9 mouse cellular contexts compared by ENCODE assay signal in the genomic region with DNA sequence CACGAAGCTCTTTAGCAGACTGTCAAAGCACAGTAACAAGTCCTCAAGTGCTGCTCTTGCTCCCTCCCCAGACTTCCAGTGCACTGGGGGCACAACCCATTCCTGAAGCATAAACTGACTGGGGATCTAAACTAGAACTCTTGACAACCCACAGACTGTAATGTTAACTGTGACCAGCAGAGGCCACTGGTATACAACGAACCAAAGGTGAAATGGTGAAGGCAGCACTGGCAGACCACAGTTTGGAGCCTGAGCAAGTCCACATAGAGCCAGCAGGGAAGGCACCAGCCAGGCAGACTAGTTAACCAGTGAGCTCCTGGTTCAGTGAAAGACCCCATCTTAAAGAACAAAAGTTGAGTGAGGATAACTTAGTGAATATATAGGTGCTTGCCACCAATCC. TPM values are rescaled to one million over a fixed set of nuclear protein-coding genes. Genes with fewer than 3 reads are reported as not detected.
DNase-seq lines count a peak whose midpoint lies in the region; ATAC-seq and TF ChIP-seq lines count a peak whose summit lies in the region.
"Had no signal": no experiment of that assay in that cellular context is flagged by ENCODE, and none has a peak within 500 bp of the region (broad histone marks: within the 10 kb centered on the region; RNA-seq: fewer than 3 reads in every experiment).

No protein-coding gene starts in this region.

- H3K4me3 ChIP-seq in ES-Bruce4 (ENCODE audit: low read depth, low read length): no peak overlapping the region
- no peak overlapping the region for H3K4me3 ChIP-seq in heart, embryonic 12.5 days
- no peak overlapping the region for H3K4me3 ChIP-seq in lung, embryonic 14.5 days (ENCODE audit: low read depth, low read length)
- H3K4me3 ChIP-seq: limb, embryonic 13.5 days had no signal

- H3K27ac ChIP-seq in ES-Bruce4 (ENCODE audit: insufficient read depth, low read length): no peak overlapping the region
- no peak overlapping the region for H3K27ac ChIP-seq in heart, embryonic 12.5 days (ENCODE audit: poor library complexity, severe bottlenecking)
- no peak overlapping the region for H3K27ac ChIP-seq in lung, embryonic 14.5 days (ENCODE audit: low read depth)
- H3K27ac ChIP-seq: limb, embryonic 13.5 days had no signal

- WGBS in heart, embryonic 12.5 days: 27% methylated on average over 2 of the region's 2 CpGs
- WGBS in large intestine, adult 2 months: 14% methylated on average over 2 of the region's 2 CpGs
- 25% methylated on average over 2 of the region's 2 CpGs for WGBS in lung, embryonic 14.5 days

- no peak for TF ChIP-seq POLR2A in ES-Bruce4 (IDR thresholded peaks at IDR 0.05; ENCODE audit: insufficient read depth, low read length)

- no peaks in the 10 kb centered on the region for H3K36me3 ChIP-seq in ES-Bruce4 (ENCODE audit: control insufficient read depth, insufficient read depth, low read length, poor library complexity, severe bottlenecking)
- no peaks in the 10 kb centered on the region for H3K36me3 ChIP-seq in heart, embryonic 12.5 days
- H3K36me3 ChIP-seq in lung, embryonic 14.5 days (ENCODE audit: insufficient read depth): no peaks in the 10 kb centered on the region
- H3K36me3 ChIP-seq: limb, embryonic 13.5 days had no signal

- H3K9ac ChIP-seq in ES-Bruce4 (ENCODE audit: low read depth, poor library complexity, severe bottlenecking): no peak overlapping the region
- H3K9ac ChIP-seq in heart, embryonic 12.5 days: no peak overlapping the region
- no peak overlapping the region for H3K9ac ChIP-seq in lung, embryonic 14.5 days
- H3K9ac ChIP-seq: limb, embryonic 13.5 days had no signal

- H3K27me3 ChIP-seq in ES-Bruce4 (ENCODE audit: control insufficient read depth, insufficient read depth, low read length, poor library complexity, severe bottlenecking): no peaks in the 10 kb centered on the region
- no peaks in the 10 kb centered on the region for H3K27me3 ChIP-seq in heart, embryonic 12.5 days (replicated peaks)
- no peaks in the 10 kb centered on the region for H3K27me3 ChIP-seq in lung, embryonic 14.5 days (ENCODE audit: insufficient read depth, low read length)
- H3K27me3 ChIP-seq: limb, embryonic 13.5 days had no signal

- peak; percentile 47 for TF ChIP-seq CTCF in ES-Bruce4 (IDR thresholded peaks at IDR 0.05; ENCODE audit: low read depth, low read length)
- TF ChIP-seq CTCF in lung, embryonic 14.5 days (IDR thresholded peaks at IDR 0.05; ENCODE audit: low read depth): peak; percentile 90

- peak; percentile 42; the same call in 1 of the 2 replicates for ATAC-seq in heart, embryonic 12.5 days (ENCODE audit: insufficient number of reproducible peaks, low FRiP score)
- ATAC-seq in lung, embryonic 14.5 days (ENCODE audit: insufficient read depth): no peak

- peak; percentile 42 for DNase-seq in adrenal gland, adult 8-10 months
- peak; percentile 49 for DNase-seq in embryo, embryonic 11.5 days (ENCODE audit: low read depth, low spot score)
- DNase-seq in large intestine, adult 2 months (ENCODE audit: low read depth, low spot score): peak; percentile 59
- peak; percentile 89 for DNase-seq in lung, embryonic 14.5 days
- peak; percentile 59 for DNase-seq in retina, postnatal 7 days (ENCODE audit: low read depth, low spot score)
- DNase-seq in thymus, postnatal 4 days: peak; percentile 82

- no peaks in the 10 kb centered on the region for H3K4me1 ChIP-seq in ES-Bruce4 (ENCODE audit: control insufficient read depth, insufficient read depth, low read length)
- H3K4me1 ChIP-seq in heart, embryonic 12.5 days (replicated peaks): peaks cover 14% of the 10 kb centered on the region
- no peaks in the 10 kb centered on the region for H3K4me1 ChIP-seq in lung, embryonic 14.5 days (ENCODE audit: insufficient read depth)

- TF ChIP-seq EP300 in ES-Bruce4 (IDR thresholded peaks at IDR 0.05; ENCODE audit: insufficient read depth, low read depth, low read length): no peak

- H3K4me2 ChIP-seq in heart, embryonic 12.5 days: no peak overlapping the region
- no peak overlapping the region for H3K4me2 ChIP-seq in lung, embryonic 14.5 days
- H3K4me2 ChIP-seq: limb, embryonic 13.5 days had no signal

- no peaks in the 10 kb centered on the region for H3K9me3 ChIP-seq in ES-Bruce4 (replicated peaks; ENCODE audit: control insufficient read depth, insufficient read depth, low read length, poor library complexity, severe bottlenecking)
- H3K9me3 ChIP-seq in heart, embryonic 12.5 days (replicated peaks): 0 out of 2 replicates have a peak, but pooled peaks cover 2% of the 10 kb centered on the region
- no peaks in the 10 kb centered on the region for H3K9me3 ChIP-seq in lung, embryonic 14.5 days (ENCODE audit: low read depth, low read length)
- H3K9me3 ChIP-seq: limb, embryonic 13.5 days had no signal

RNA-seq across cellular contexts. Expression of a gene that starts 43.6 kb away (rescaled TPM):
- 129 and 145 TPM in 2 replicates for polyA plus RNA-seq in ES-Bruce4 (2011; ENCODE audit: insufficient read depth, insufficient read length, low read depth, missing spikeins)
- total RNA-seq in adrenal gland, adult 8-10 months (2022): 10 to 100 TPM; 71.2 to 93.9 (median 81.5) TPM
- 125 and 127 TPM in 2 replicates for polyA plus RNA-seq in heart, embryonic 12.5 days (2016; fragmentation: Nextera tagmentation; extraction: Ambion mirVana)
- polyA plus RNA-seq in large intestine, adult 2 months (2012; rRNA removed): 13.3 and 20.7 TPM in 2 replicates
- polyA plus RNA-seq in lung, embryonic 14.5 days (2014; fragmentation: Nextera tagmentation; extraction: Ambion mirVana): 30.1 and 31.4 TPM in 2 replicates
